Mouse (Mus musculus): ENCODE data around the gene Derl2. TPM values are rescaled to one million over a fixed set of nuclear protein-coding genes. Genes with fewer than 3 reads are reported as not detected.

Gene Derl2
- total and polyA plus RNA-seq, 2 experiments from 2014 or later: 26.1 to 27.7 TPM

GRCm38 (mm10) chr11:71001167-71001566, 18.5 kb downstream of the Derl2 start:
- Histone ChIP-seq H3K4me3 (ENCODE audit: low read depth, low read length) (no peak overlapping the region), H3K9me3 (ENCODE audit: low read length) (no peaks in the 10 kb centered on the region), H3K9ac (replicated peaks; ENCODE audit: low read length, poor library complexity, severe bottlenecking) (no peak overlapping the region), H3K27me3 (ENCODE audit: insufficient read depth, low read length) (no peaks in the 10 kb centered on the region), H3K4me1 (ENCODE audit: insufficient read depth, low read length) (peaks cover 9% of the 10 kb centered on the region; the same call in 1 of the 2 replicates), H3K4me2 (ENCODE audit: low read depth, low read length, poor library complexity, severe bottlenecking) (no peak overlapping the region), H3K36me3 (ENCODE audit: insufficient read depth, low read length) (peaks cover 30% of the 10 kb centered on the region), H3K27ac (ENCODE audit: low read depth, low read length) (no peak overlapping the region)
- TF ChIP-seq CTCF (IDR thresholded peaks at IDR 0.05): no peak
- 85% methylated on average over 4 of the region's 4 CpGs for WGBS
- no peak for ATAC-seq (ENCODE audit: low FRiP score)
- no peak for DNase-seq (ENCODE audit: low spot score)

DNA sequence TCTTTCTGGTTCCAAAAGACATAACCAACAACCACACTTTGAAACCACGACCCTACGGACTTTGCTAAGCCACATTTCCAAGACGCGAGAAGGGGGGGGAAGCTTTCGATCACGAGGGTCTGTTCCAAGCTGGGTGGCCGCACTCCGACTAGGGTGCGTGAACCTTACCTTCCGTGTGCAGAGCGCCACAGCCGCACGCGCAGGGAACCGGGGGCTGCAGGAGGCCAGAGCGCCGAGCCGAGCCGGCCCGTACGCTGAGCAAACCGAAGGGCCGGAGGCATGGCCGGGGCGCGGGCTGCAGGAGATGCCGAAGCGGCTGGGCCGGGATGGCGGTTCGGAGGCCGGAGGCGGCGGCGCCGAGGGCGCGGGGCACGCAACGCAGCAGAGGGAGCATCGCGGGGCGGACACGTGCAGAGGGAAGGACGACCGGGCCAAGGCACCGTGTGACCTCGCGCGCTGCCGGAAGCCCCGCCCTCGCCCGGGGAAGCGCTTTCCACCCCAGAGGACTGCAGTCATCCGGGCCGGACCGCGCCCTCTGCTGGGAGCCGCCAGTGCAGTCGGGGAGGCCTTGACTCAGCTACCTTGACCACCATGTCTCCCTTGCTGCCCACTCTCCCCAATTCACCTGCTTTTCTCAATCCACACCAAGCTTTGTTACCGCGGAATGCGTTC, 36.9 kb downstream of the Derl2 start, which contains the start of gene C1qbp:
Gene C1qbp (minus strand): TSS at position 470 of the 672 bp plus-strand sequence.
- peak within 1 kb of the TSS; percentile 86 for H3K9ac ChIP-seq (replicated peaks; ENCODE audit: low read length, poor library complexity, severe bottlenecking)
- WGBS: under 1% methylated on average over 52 of the region's 64 CpGs
- peak; percentile 91 for DNase-seq (ENCODE audit: low spot score)
- no peaks in the 10 kb centered on the region for H3K9me3 ChIP-seq (ENCODE audit: low read length)
- TF ChIP-seq CTCF (IDR thresholded peaks at IDR 0.05): peak; percentile 96
- peak; percentile 94 for ATAC-seq (ENCODE audit: low FRiP score)
- H3K27ac ChIP-seq (ENCODE audit: low read depth, low read length): peak within 1 kb of the TSS; percentile 69
- H3K4me1 ChIP-seq (ENCODE audit: insufficient read depth, low read length): no peaks in the 10 kb centered on the region
- H3K4me2 ChIP-seq (ENCODE audit: low read depth, low read length, poor library complexity, severe bottlenecking): peak within 1 kb of the TSS; percentile 70
- no peaks in the 10 kb centered on the region for H3K27me3 ChIP-seq (ENCODE audit: insufficient read depth, low read length)
- H3K36me3 ChIP-seq (ENCODE audit: insufficient read depth, low read length): peaks cover 50% of the 10 kb centered on the region
- H3K4me3 ChIP-seq (ENCODE audit: low read depth, low read length): peak within 1 kb of the TSS; percentile 99

DNA sequence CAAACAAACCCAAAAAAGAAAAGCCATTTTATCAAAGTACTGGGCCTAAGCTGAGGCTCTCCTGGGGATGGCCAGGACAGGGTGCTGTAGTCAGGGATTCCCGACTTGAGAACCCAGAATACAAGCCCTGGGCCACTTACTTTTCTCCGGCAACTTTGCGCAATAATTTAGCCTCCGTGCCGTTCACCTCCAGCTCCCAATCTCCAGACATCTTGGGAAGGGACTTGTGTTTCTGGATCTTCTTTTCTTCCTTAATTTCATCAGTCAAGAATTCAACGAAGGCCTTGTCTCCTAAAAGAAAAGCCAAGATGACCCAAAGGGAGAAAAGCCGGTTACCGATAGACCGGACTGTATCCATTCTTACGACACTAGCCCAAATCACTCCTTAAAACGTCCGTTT, 37.6 kb downstream of the Derl2 start:
- H3K27ac ChIP-seq (ENCODE audit: low read depth, low read length): no peak overlapping the region

GRCm38 (mm10) chr11:70980751-70981510, 38.7 kb downstream of the Derl2 start:
- DNase-seq (ENCODE audit: low spot score) (no peak), ATAC-seq (ENCODE audit: low FRiP score) (no peak)
- H3K36me3 ChIP-seq (ENCODE audit: insufficient read depth, low read length): peaks cover 48% of the 10 kb centered on the region
- no peak overlapping the region for H3K4me2 ChIP-seq (ENCODE audit: low read depth, low read length, poor library complexity, severe bottlenecking)
- H3K9me3 ChIP-seq (ENCODE audit: low read length): no peaks in the 10 kb centered on the region
- no peaks in the 10 kb centered on the region for H3K27me3 ChIP-seq (ENCODE audit: insufficient read depth, low read length)
- no peak overlapping the region for H3K9ac ChIP-seq (replicated peaks; ENCODE audit: low read length, poor library complexity, severe bottlenecking)
- TF ChIP-seq CTCF (IDR thresholded peaks at IDR 0.05): no peak
- H3K27ac ChIP-seq (ENCODE audit: low read depth, low read length): no peak overlapping the region
- WGBS: 97% methylated on average over 14 of the region's 14 CpGs
- no peaks in the 10 kb centered on the region for H3K4me1 ChIP-seq (ENCODE audit: insufficient read depth, low read length)
- H3K4me3 ChIP-seq (ENCODE audit: low read depth, low read length): no peak overlapping the region

More for the DNA sequence above, 37.6 kb downstream of the Derl2 start:
- WGBS: 14% methylated on average over 12 of the region's 12 CpGs
- DNase-seq (ENCODE audit: low spot score) (no peak), ATAC-seq (ENCODE audit: low FRiP score) (no peak)
- H3K9me3 ChIP-seq (ENCODE audit: low read length): no peaks in the 10 kb centered on the region
- H3K4me2 ChIP-seq (ENCODE audit: low read depth, low read length, poor library complexity, severe bottlenecking): peak overlapping the region; percentile 70
- no peak for TF ChIP-seq CTCF (IDR thresholded peaks at IDR 0.05)
- peak overlapping the region; percentile 86 for H3K9ac ChIP-seq (replicated peaks; ENCODE audit: low read length, poor library complexity, severe bottlenecking)
- H3K27me3 ChIP-seq (ENCODE audit: insufficient read depth, low read length): no peaks in the 10 kb centered on the region
- peak overlapping the region; percentile 99 for H3K4me3 ChIP-seq (ENCODE audit: low read depth, low read length)
- H3K36me3 ChIP-seq (ENCODE audit: insufficient read depth, low read length): peaks cover 50% of the 10 kb centered on the region
- no peaks in the 10 kb centered on the region for H3K4me1 ChIP-seq (ENCODE audit: insufficient read depth, low read length)

- DNase-seq (ENCODE audit: low spot score) (no peak), ATAC-seq (ENCODE audit: low FRiP score) (no peak)
- Histone ChIP-seq H3K4me1 (ENCODE audit: insufficient read depth, low read length) (no peaks in the 10 kb centered on the region), H3K9me3 (ENCODE audit: low read length) (no peaks in the 10 kb centered on the region), H3K4me2 (ENCODE audit: low read depth, low read length, poor library complexity, severe bottlenecking) (no peak overlapping the region), H3K36me3 (ENCODE audit: insufficient read depth, low read length) (peaks cover 43% of the 10 kb centered on the region), H3K9ac (replicated peaks; ENCODE audit: low read length, poor library complexity, severe bottlenecking) (no peak overlapping the region), H3K27ac (ENCODE audit: low read depth, low read length) (no peak overlapping the region), H3K27me3 (ENCODE audit: insufficient read depth, low read length) (no peaks in the 10 kb centered on the region), H3K4me3 (ENCODE audit: low read depth, low read length) (no peak overlapping the region)
- TF ChIP-seq CTCF (IDR thresholded peaks at IDR 0.05): no peak
- 89% methylated on average over 6 of the region's 6 CpGs for whole genome bisulfite sequencing
These were observed 39.4 kb downstream of the Derl2 start for GRCm38 (mm10) chr11:70980232-70980631.

GRCm38 (mm10) chr11:70977293-70977692, 42.3 kb downstream of the Derl2 start:
- no peak overlapping the region for H3K27ac ChIP-seq (ENCODE audit: low read depth, low read length)
- H3K27me3 ChIP-seq (ENCODE audit: insufficient read depth, low read length): no peaks in the 10 kb centered on the region
- no peaks in the 10 kb centered on the region for H3K9me3 ChIP-seq (ENCODE audit: low read length)
- no peak overlapping the region for H3K4me2 ChIP-seq (ENCODE audit: low read depth, low read length, poor library complexity, severe bottlenecking)
- H3K9ac ChIP-seq (replicated peaks; ENCODE audit: low read length, poor library complexity, severe bottlenecking): no peak overlapping the region
- DNase-seq (ENCODE audit: low spot score): no peak
- WGBS: 95% methylated on average over 6 of the region's 6 CpGs
- TF ChIP-seq CTCF (IDR thresholded peaks at IDR 0.05): no peak
- no peak for ATAC-seq (ENCODE audit: low FRiP score)
- H3K4me3 ChIP-seq (ENCODE audit: low read depth, low read length): no peak overlapping the region
- peaks cover 53% of the 10 kb centered on the region for H3K36me3 ChIP-seq (ENCODE audit: insufficient read depth, low read length)
- no peaks in the 10 kb centered on the region for H3K4me1 ChIP-seq (ENCODE audit: insufficient read depth, low read length)

Measured in midbrain, postnatal 0 days (tissue).